Mouse (Mus musculus): Measurements from ENCODE around the gene Maco1.

DNA sequence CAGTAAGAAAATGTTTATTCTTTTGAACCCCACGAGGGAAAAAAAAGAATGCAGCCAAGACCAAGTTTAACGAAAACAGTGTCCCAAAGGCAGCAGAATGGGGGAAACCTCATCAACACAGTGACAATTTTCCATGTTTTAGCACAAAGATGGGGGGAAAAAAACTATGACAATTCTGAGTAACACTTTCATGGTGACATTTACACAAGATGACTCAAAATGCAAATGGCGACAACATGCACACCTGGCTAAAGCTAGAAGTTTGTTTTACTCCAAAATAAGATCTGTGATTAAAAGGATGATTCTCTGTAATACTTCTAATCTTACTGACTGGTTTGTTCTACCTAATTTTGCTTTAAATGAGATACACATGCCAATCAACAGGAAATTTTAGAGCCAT is 50.4 kb downstream of the Maco1 start:
- TF ChIP-seq MAFK (IDR thresholded peaks at IDR 0.05; ENCODE audit: insufficient read depth, low read depth, low read length) (no peak), HCFC1 (IDR thresholded peaks at IDR 0.05; ENCODE audit: borderline replicate concordance, insufficient read depth, low read length) (no peak)
